Mouse (Mus musculus) heart, adult 2 months (tissue): ENCODE measurements at regions not wholly inside any gene's neighbourhood (a gene's known extent, or its start where the extent isn't known, plus 50 kb on each side); places are given as distances from the start of the nearest gene placed in this dataset.

Experiments
- CTCF ChIP-seq: fragments of 200-600 bp; IDR thresholded peaks from 2 replicates; pipeline ENCODE4 v1.8.1; 2022; ENCODE audit warnings: antibody characterized with exemption, mild to moderate bottlenecking, moderate library complexity
- POLR2A ChIP-seq: fragments of 200-500 bp; IDR thresholded peaks from 2 replicates; pipeline ENCODE4 v1.6.1; 2011; ENCODE audit warnings: mild to moderate bottlenecking, low read depth, low read length, control low read depth; ENCODE audit not compliant: insufficient read depth

DNA sequence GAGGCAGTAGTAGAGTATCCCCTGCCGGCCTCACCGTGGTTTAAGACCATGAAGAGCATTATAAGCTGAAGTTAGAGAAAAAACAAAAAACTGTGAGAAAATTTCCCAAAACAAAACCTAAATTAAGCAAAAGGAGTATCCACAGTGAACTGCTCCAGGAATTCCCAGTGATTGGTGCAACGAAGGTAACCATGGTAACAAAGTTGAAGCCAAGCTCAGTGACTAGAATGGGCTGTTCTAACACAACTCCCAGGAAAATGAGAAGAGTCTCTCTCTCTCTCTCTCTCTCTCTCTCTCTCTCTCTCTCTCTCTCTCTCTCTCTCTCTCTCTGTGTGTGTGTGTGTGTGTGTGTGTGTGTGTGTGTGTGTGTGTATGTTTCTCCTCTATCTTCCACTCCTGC, 567.0 kb downstream of the Ttll7 start:
- TF ChIP-seq CTCF (no peak), POLR2A (no peak)
